Mouse (Mus musculus): ENCODE measurements around the gene Cd300e. TPM values are rescaled to one million over a fixed set of nuclear protein-coding genes. Genes with fewer than 3 reads are reported as not detected.

Cd300e gene
- polyA plus RNA-seq, 1 experiment from 2014 or later: 0.21 TPM

- no peak for ATAC-seq
- 78% methylated on average over 25 of the region's 25 CpGs for WGBS
- Histone ChIP-seq H3K4me3 (ENCODE audit: low read depth, low read length) (no peak overlapping the region), H3K27ac (ENCODE audit: low read length) (no peak overlapping the region), H3K36me3 (ENCODE audit: insufficient read depth, low read length) (no peaks in the 10 kb centered on the region), H3K9me3 (ENCODE audit: low read length) (no peaks in the 10 kb centered on the region), H3K9ac (replicated peaks; ENCODE audit: low read depth) (no peak overlapping the region), H3K4me1 (ENCODE audit: insufficient read depth, low read depth, low read length) (no peaks in the 10 kb centered on the region), H3K27me3 (replicated peaks; ENCODE audit: insufficient read depth, low read length) (no peaks in the 10 kb centered on the region), H3K4me2 (replicated peaks; ENCODE audit: low read depth, low read length) (no peak overlapping the region)
- DNase-seq (ENCODE audit: low spot score): no peak
- TF ChIP-seq EP300 (IDR thresholded peaks at IDR 0.05) (no peak), CTCF (IDR thresholded peaks at IDR 0.05) (no peak)
Observed at GRCm38 (mm10) chr11:115103470-115104413, 41.8 kb upstream of the Cd300e start.

DNA sequence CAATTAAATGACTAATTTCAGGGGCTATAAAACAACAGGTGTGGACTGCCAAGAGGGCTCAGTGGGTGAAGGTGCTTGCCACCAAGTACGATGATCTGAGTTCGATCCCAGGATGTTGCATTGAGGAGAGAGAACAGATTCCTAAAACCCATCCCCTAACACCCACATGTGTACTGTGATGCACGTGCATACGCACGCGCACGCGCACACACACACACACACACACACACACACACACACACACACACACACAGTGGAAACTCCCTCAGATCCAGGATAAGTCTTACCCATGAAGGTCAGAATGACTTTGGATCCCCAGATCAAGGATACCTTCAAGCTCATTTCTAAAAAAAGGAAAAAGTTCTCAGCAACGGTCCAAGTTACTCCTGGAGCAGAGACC lies 40.1 kb upstream of the Cd300e start:
- H3K9me3 ChIP-seq (ENCODE audit: low read length): no peaks in the 10 kb centered on the region
- H3K27ac ChIP-seq (ENCODE audit: low read length): no peak overlapping the region
- TF ChIP-seq CTCF (IDR thresholded peaks at IDR 0.05): no peak
- no peak for TF ChIP-seq EP300 (IDR thresholded peaks at IDR 0.05)
- 92% methylated on average over 9 of the region's 9 CpGs for WGBS
- no peaks in the 10 kb centered on the region for H3K4me1 ChIP-seq (ENCODE audit: insufficient read depth, low read depth, low read length)
- H3K4me3 ChIP-seq (ENCODE audit: low read depth, low read length): no peak overlapping the region
- no peaks in the 10 kb centered on the region for H3K27me3 ChIP-seq (replicated peaks; ENCODE audit: insufficient read depth, low read length)
- DNase-seq (ENCODE audit: low spot score) (no peak), ATAC-seq (no peak)
- H3K36me3 ChIP-seq (ENCODE audit: insufficient read depth, low read length): no peaks in the 10 kb centered on the region
- no peak overlapping the region for H3K9ac ChIP-seq (replicated peaks; ENCODE audit: low read depth)
- H3K4me2 ChIP-seq (replicated peaks; ENCODE audit: low read depth, low read length): no peak overlapping the region

DNA sequence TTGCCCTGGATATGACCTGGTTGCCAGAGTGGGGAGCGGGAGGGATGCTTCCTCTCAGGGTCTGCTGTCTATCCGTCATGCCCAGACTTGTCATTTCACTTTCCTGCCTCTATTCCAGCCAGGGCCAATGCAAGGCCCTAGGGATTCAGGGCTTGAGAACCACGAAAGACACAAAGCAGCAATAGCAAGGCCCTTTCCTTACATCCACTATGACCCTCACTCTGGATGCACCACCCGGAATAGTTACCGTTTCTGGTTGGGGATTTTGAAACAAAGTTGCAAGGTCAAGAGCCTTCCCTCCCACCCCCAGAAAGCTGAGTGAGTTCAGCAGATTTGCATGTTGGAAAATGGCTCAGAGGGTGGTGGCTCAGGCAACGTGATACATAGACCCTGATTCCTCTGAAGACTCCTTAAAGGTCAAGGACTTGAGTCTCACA lies 39.7 kb upstream of the Cd300e start:
- H3K4me2 ChIP-seq (replicated peaks; ENCODE audit: low read depth, low read length): no peak overlapping the region
- no peaks in the 10 kb centered on the region for H3K36me3 ChIP-seq (ENCODE audit: insufficient read depth, low read length)
- H3K9ac ChIP-seq (replicated peaks; ENCODE audit: low read depth): no peak overlapping the region
- DNase-seq (ENCODE audit: low spot score) (no peak), ATAC-seq (no peak)
- no peaks in the 10 kb centered on the region for H3K27me3 ChIP-seq (replicated peaks; ENCODE audit: insufficient read depth, low read length)
- WGBS: 33% methylated on average over 6 of the region's 6 CpGs
- no peak overlapping the region for H3K27ac ChIP-seq (ENCODE audit: low read length)
- TF ChIP-seq CTCF (IDR thresholded peaks at IDR 0.05): no peak
- no peak for TF ChIP-seq EP300 (IDR thresholded peaks at IDR 0.05)
- H3K9me3 ChIP-seq (ENCODE audit: low read length): no peaks in the 10 kb centered on the region
- H3K4me1 ChIP-seq (ENCODE audit: insufficient read depth, low read depth, low read length): no peaks in the 10 kb centered on the region
- H3K4me3 ChIP-seq (ENCODE audit: low read depth, low read length): no peak overlapping the region

DNA sequence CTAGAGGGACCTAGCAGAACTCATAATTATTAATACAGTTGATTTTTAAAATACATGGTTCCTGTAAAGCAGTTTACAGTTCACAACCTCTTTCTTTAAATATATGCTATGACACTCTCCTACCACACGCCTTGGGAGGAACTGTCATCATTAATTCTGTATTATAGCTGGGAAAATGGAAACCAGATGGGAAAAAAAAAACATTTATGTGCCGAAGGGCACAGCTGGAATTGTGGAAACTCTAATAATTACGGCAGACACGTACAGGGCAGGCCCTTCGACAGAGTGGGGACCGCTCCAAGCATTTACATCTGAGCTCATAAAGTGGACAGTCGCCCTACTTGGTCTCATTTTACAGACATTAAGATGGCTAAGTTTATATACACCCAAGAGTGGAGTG lies 38.8 kb upstream of the Cd300e start:
- DNase-seq (ENCODE audit: low spot score) (no peak), ATAC-seq (no peak)
- H3K4me3 ChIP-seq (ENCODE audit: low read depth, low read length): no peak overlapping the region
- no peak overlapping the region for H3K4me2 ChIP-seq (replicated peaks; ENCODE audit: low read depth, low read length)
- TF ChIP-seq CTCF (IDR thresholded peaks at IDR 0.05) (no peak), EP300 (IDR thresholded peaks at IDR 0.05) (no peak)
- no peaks in the 10 kb centered on the region for H3K9me3 ChIP-seq (ENCODE audit: low read length)
- no peaks in the 10 kb centered on the region for H3K27me3 ChIP-seq (replicated peaks; ENCODE audit: insufficient read depth, low read length)
- 62% methylated on average over 7 of the region's 7 CpGs for WGBS
- H3K9ac ChIP-seq (replicated peaks; ENCODE audit: low read depth): no peak overlapping the region
- no peak overlapping the region for H3K27ac ChIP-seq (ENCODE audit: low read length)
- H3K36me3 ChIP-seq (ENCODE audit: insufficient read depth, low read length): no peaks in the 10 kb centered on the region
- H3K4me1 ChIP-seq (ENCODE audit: insufficient read depth, low read depth, low read length): no peaks in the 10 kb centered on the region

GRCm38 (mm10) chr11:115100032-115100621 lies 38.1 kb upstream of the Cd300e start:
- Histone ChIP-seq H3K36me3 (ENCODE audit: insufficient read depth, low read length) (no peaks in the 10 kb centered on the region), H3K4me3 (ENCODE audit: low read depth, low read length) (no peak overlapping the region), H3K4me2 (replicated peaks; ENCODE audit: low read depth, low read length) (no peak overlapping the region), H3K4me1 (ENCODE audit: insufficient read depth, low read depth, low read length) (no peaks in the 10 kb centered on the region), H3K9ac (replicated peaks; ENCODE audit: low read depth) (no peak overlapping the region), H3K9me3 (ENCODE audit: low read length) (no peaks in the 10 kb centered on the region), H3K27me3 (replicated peaks; ENCODE audit: insufficient read depth, low read length) (no peaks in the 10 kb centered on the region), H3K27ac (ENCODE audit: low read length) (no peak overlapping the region)
- TF ChIP-seq EP300 (IDR thresholded peaks at IDR 0.05) (no peak), CTCF (IDR thresholded peaks at IDR 0.05) (no peak)
- 72% methylated on average over 5 of the region's 5 CpGs for WGBS
- DNase-seq (ENCODE audit: low spot score) (no peak), ATAC-seq (no peak)

DNA sequence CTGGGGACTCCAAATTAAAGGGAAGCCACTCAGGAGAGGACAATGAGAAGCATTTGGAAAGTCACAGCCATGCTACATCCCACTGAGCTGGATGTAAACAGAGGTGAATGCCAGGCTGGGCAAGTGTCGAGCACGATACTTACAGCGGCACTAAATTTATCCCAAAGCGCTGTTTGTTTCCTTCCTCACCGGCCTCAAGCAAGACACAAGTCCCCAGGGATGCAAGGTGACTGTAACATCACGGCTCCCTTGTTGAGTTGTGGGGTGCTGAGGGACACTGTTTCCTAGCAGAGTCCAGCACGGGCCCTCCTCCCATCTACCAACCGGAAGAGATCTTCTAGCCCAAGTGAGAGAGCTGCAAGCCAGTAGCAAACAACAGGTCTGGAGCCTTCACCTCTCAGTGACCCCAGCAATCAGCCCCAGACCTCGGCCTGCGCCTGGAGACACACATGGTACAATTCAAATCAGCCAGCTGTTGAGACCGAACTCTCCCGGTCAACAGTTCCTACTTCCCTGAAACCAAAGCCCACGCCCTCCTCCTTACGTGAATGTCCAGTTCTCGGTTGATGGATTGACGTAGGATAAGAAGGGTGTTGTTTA lies 37.4 kb upstream of the Cd300e start:
- no peaks in the 10 kb centered on the region for H3K4me1 ChIP-seq (ENCODE audit: insufficient read depth, low read depth, low read length)
- TF ChIP-seq EP300 (IDR thresholded peaks at IDR 0.05) (no peak), CTCF (IDR thresholded peaks at IDR 0.05) (no peak)
- no peaks in the 10 kb centered on the region for H3K9me3 ChIP-seq (ENCODE audit: low read length)
- WGBS: 26% methylated on average over 16 of the region's 16 CpGs
- DNase-seq (ENCODE audit: low spot score): no peak
- no peak overlapping the region for H3K9ac ChIP-seq (replicated peaks; ENCODE audit: low read depth)
- H3K4me2 ChIP-seq (replicated peaks; ENCODE audit: low read depth, low read length): no peak overlapping the region
- H3K27ac ChIP-seq (ENCODE audit: low read length): no peak overlapping the region
- ATAC-seq: no peak
- H3K36me3 ChIP-seq (ENCODE audit: insufficient read depth, low read length): no peaks in the 10 kb centered on the region
- H3K4me3 ChIP-seq (ENCODE audit: low read depth, low read length): no peak overlapping the region
- H3K27me3 ChIP-seq (replicated peaks; ENCODE audit: insufficient read depth, low read length): no peaks in the 10 kb centered on the region
